Mouse (Mus musculus): ENCODE results near the gene Gm45623. TPM values are rescaled to one million over a fixed set of nuclear protein-coding genes. Genes with fewer than 3 reads are reported as not detected.

Gene Gm45623
- polyA plus RNA-seq, 1 experiment from 2014 or later: not detected

- Histone ChIP-seq H3K4me1 (replicated peaks; ENCODE audit: control insufficient read depth, insufficient read depth, low read length) (0 out of 2 replicates have a peak, but pooled peaks cover under 1% of the 10 kb centered on the region), H3K4me2 (replicated peaks; ENCODE audit: low read depth, low read length) (no peak overlapping the region), H3K36me3 (ENCODE audit: control insufficient read depth, insufficient read depth, low read length) (no peaks in the 10 kb centered on the region), H3K4me3 (ENCODE audit: low read depth, low read length) (no peak overlapping the region), H3K27ac (ENCODE audit: low read depth, low read length) (no peak overlapping the region), H3K27me3 (ENCODE audit: control insufficient read depth, insufficient read depth, low read length) (peaks cover 18% of the 10 kb centered on the region), H3K9me3 (ENCODE audit: control insufficient read depth, low read length) (no peaks in the 10 kb centered on the region), H3K9ac (ENCODE audit: low read depth, low read length) (no peak overlapping the region)
- no peak for DNase-seq (ENCODE audit: low spot score)
- no peak for ATAC-seq (ENCODE audit: low FRiP score)
- WGBS: 76% methylated on average over 8 of the region's 8 CpGs
Observed at GRCm38 (mm10) chr13:56747554-56747953, 6.1 kb downstream of the Gm45623 start.

GRCm38 (mm10) chr13:56746739-56747532 is 6.7 kb downstream of the Gm45623 start:
- H3K36me3 ChIP-seq (ENCODE audit: control insufficient read depth, insufficient read depth, low read length): no peaks in the 10 kb centered on the region
- H3K4me2 ChIP-seq (replicated peaks; ENCODE audit: low read depth, low read length): no peak overlapping the region
- H3K27ac ChIP-seq (ENCODE audit: low read depth, low read length): no peak overlapping the region
- DNase-seq (ENCODE audit: low spot score) (no peak), ATAC-seq (ENCODE audit: low FRiP score) (no peak)
- no peaks in the 10 kb centered on the region for H3K9me3 ChIP-seq (ENCODE audit: control insufficient read depth, low read length)
- no peak overlapping the region for H3K9ac ChIP-seq (ENCODE audit: low read depth, low read length)
- WGBS: 79% methylated on average over 10 of the region's 10 CpGs
- H3K27me3 ChIP-seq (ENCODE audit: control insufficient read depth, insufficient read depth, low read length): peaks cover 12% of the 10 kb centered on the region; the same call in 1 of the 2 replicates
- H3K4me3 ChIP-seq (ENCODE audit: low read depth, low read length): no peak overlapping the region
- no peaks in the 10 kb centered on the region for H3K4me1 ChIP-seq (replicated peaks; ENCODE audit: control insufficient read depth, insufficient read depth, low read length)

GRCm38 (mm10) chr13:56742325-56742901 is 11.2 kb downstream of the Gm45623 start:
- DNase-seq (ENCODE audit: low spot score) (no peak), ATAC-seq (ENCODE audit: low FRiP score) (no peak)
- Histone ChIP-seq H3K4me1 (replicated peaks; ENCODE audit: control insufficient read depth, insufficient read depth, low read length) (no peaks in the 10 kb centered on the region), H3K9me3 (ENCODE audit: control insufficient read depth, low read length) (no peaks in the 10 kb centered on the region), H3K4me2 (replicated peaks; ENCODE audit: low read depth, low read length) (no peak overlapping the region), H3K27me3 (ENCODE audit: control insufficient read depth, insufficient read depth, low read length) (no peaks in the 10 kb centered on the region), H3K27ac (ENCODE audit: low read depth, low read length) (no peak overlapping the region), H3K36me3 (ENCODE audit: control insufficient read depth, insufficient read depth, low read length) (peaks cover 4% of the 10 kb centered on the region), H3K9ac (ENCODE audit: low read depth, low read length) (no peak overlapping the region), H3K4me3 (ENCODE audit: low read depth, low read length) (no peak overlapping the region)
- 79% methylated on average over 6 of the region's 6 CpGs for WGBS

GRCm38 (mm10) chr13:56741691-56742090 is 11.9 kb downstream of the Gm45623 start:
- H3K36me3 ChIP-seq (ENCODE audit: control insufficient read depth, insufficient read depth, low read length): peaks cover 6% of the 10 kb centered on the region

GRCm38 (mm10) chr13:56740496-56740895 is 13.1 kb downstream of the Gm45623 start:
- H3K4me2 ChIP-seq (replicated peaks; ENCODE audit: low read depth, low read length): no peak overlapping the region
- H3K4me3 ChIP-seq (ENCODE audit: low read depth, low read length): no peak overlapping the region
- H3K27ac ChIP-seq (ENCODE audit: low read depth, low read length): no peak overlapping the region
- no peak overlapping the region for H3K9ac ChIP-seq (ENCODE audit: low read depth, low read length)
- ATAC-seq (ENCODE audit: low FRiP score): no peak
- no peaks in the 10 kb centered on the region for H3K27me3 ChIP-seq (ENCODE audit: control insufficient read depth, insufficient read depth, low read length)
- WGBS: 88% methylated on average over 6 of the region's 6 CpGs
- H3K4me1 ChIP-seq (replicated peaks; ENCODE audit: control insufficient read depth, insufficient read depth, low read length): no peaks in the 10 kb centered on the region
- peaks cover 6% of the 10 kb centered on the region for H3K36me3 ChIP-seq (ENCODE audit: control insufficient read depth, insufficient read depth, low read length)
- H3K9me3 ChIP-seq (ENCODE audit: control insufficient read depth, low read length): no peaks in the 10 kb centered on the region
- no peak for DNase-seq (ENCODE audit: low spot score)

More at GRCm38 (mm10) chr13:56741691-56742090, 11.9 kb downstream of the Gm45623 start:
- ATAC-seq (ENCODE audit: low FRiP score) (no peak), DNase-seq (ENCODE audit: low spot score) (no peak)
- WGBS: 83% methylated on average over 7 of the region's 7 CpGs
- H3K9ac ChIP-seq (ENCODE audit: low read depth, low read length): no peak overlapping the region
- no peak overlapping the region for H3K27ac ChIP-seq (ENCODE audit: low read depth, low read length)
- no peak overlapping the region for H3K4me2 ChIP-seq (replicated peaks; ENCODE audit: low read depth, low read length)
- H3K27me3 ChIP-seq (ENCODE audit: control insufficient read depth, insufficient read depth, low read length): no peaks in the 10 kb centered on the region
- no peaks in the 10 kb centered on the region for H3K4me1 ChIP-seq (replicated peaks; ENCODE audit: control insufficient read depth, insufficient read depth, low read length)
- H3K9me3 ChIP-seq (ENCODE audit: control insufficient read depth, low read length): no peaks in the 10 kb centered on the region
- no peak overlapping the region for H3K4me3 ChIP-seq (ENCODE audit: low read depth, low read length)

GRCm38 (mm10) chr13:56739556-56739955 is 14.1 kb downstream of the Gm45623 start:
- DNase-seq (ENCODE audit: low spot score) (no peak), ATAC-seq (ENCODE audit: low FRiP score) (no peak)
- H3K36me3 ChIP-seq (ENCODE audit: control insufficient read depth, insufficient read depth, low read length): peaks cover 6% of the 10 kb centered on the region
- no peak overlapping the region for H3K9ac ChIP-seq (ENCODE audit: low read depth, low read length)
- no peaks in the 10 kb centered on the region for H3K4me1 ChIP-seq (replicated peaks; ENCODE audit: control insufficient read depth, insufficient read depth, low read length)
- H3K27me3 ChIP-seq (ENCODE audit: control insufficient read depth, insufficient read depth, low read length): no peaks in the 10 kb centered on the region
- WGBS: 97% methylated on average over 5 of the region's 5 CpGs
- no peak overlapping the region for H3K4me3 ChIP-seq (ENCODE audit: low read depth, low read length)
- no peaks in the 10 kb centered on the region for H3K9me3 ChIP-seq (ENCODE audit: control insufficient read depth, low read length)
- H3K27ac ChIP-seq (ENCODE audit: low read depth, low read length): no peak overlapping the region
- H3K4me2 ChIP-seq (replicated peaks; ENCODE audit: low read depth, low read length): no peak overlapping the region

- Histone ChIP-seq H3K27ac (ENCODE audit: low read depth, low read length) (no peak overlapping the region), H3K4me3 (ENCODE audit: low read depth, low read length) (no peak overlapping the region), H3K36me3 (ENCODE audit: control insufficient read depth, insufficient read depth, low read length) (peaks cover 6% of the 10 kb centered on the region), H3K4me1 (replicated peaks; ENCODE audit: control insufficient read depth, insufficient read depth, low read length) (no peaks in the 10 kb centered on the region), H3K9me3 (ENCODE audit: control insufficient read depth, low read length) (no peaks in the 10 kb centered on the region), H3K9ac (ENCODE audit: low read depth, low read length) (no peak overlapping the region), H3K4me2 (replicated peaks; ENCODE audit: low read depth, low read length) (no peak overlapping the region), H3K27me3 (ENCODE audit: control insufficient read depth, insufficient read depth, low read length) (no peaks in the 10 kb centered on the region)
- 69% methylated on average over 6 of the region's 6 CpGs for WGBS
- ATAC-seq (ENCODE audit: low FRiP score) (no peak), DNase-seq (ENCODE audit: low spot score) (peak; percentile 39)
Observed at GRCm38 (mm10) chr13:56735212-56735875, 18.3 kb downstream of the Gm45623 start.

GRCm38 (mm10) chr13:56734617-56735016 is 19.0 kb downstream of the Gm45623 start:
- DNase-seq (ENCODE audit: low spot score) (no peak), ATAC-seq (ENCODE audit: low FRiP score) (no peak)
- no peaks in the 10 kb centered on the region for H3K27me3 ChIP-seq (ENCODE audit: control insufficient read depth, insufficient read depth, low read length)
- WGBS: 90% methylated on average over 4 of the region's 4 CpGs
- H3K9me3 ChIP-seq (ENCODE audit: control insufficient read depth, low read length): no peaks in the 10 kb centered on the region
- no peak overlapping the region for H3K4me3 ChIP-seq (ENCODE audit: low read depth, low read length)
- no peak overlapping the region for H3K4me2 ChIP-seq (replicated peaks; ENCODE audit: low read depth, low read length)
- no peak overlapping the region for H3K27ac ChIP-seq (ENCODE audit: low read depth, low read length)
- H3K4me1 ChIP-seq (replicated peaks; ENCODE audit: control insufficient read depth, insufficient read depth, low read length): no peaks in the 10 kb centered on the region
- H3K9ac ChIP-seq (ENCODE audit: low read depth, low read length): no peak overlapping the region
- H3K36me3 ChIP-seq (ENCODE audit: control insufficient read depth, insufficient read depth, low read length): peaks cover 9% of the 10 kb centered on the region
